Mouse (Mus musculus) G1E (cell line): ENCODE measurements around the gene Dab1. TPM values are rescaled to one million over a fixed set of nuclear protein-coding genes. Genes with fewer than 3 reads are reported as not detected.

Experiments
- ATAC-seq: 2 replicates; pipeline ENCODE4 v1.8.0; 2016; ENCODE audit warnings: mild to moderate bottlenecking; ENCODE audit not compliant: insufficient number of reproducible peaks, poor library complexity, low FRiP score, severe bottlenecking; ENCODE audit errors: extremely low read depth
- DNase-seq: peaks from one replicate; pipeline ENCODE4 v3.0.0; 2012; ENCODE audit warnings: low spot score
- H3K27me3 ChIP-seq: 2 replicates; pipeline ENCODE4 v1.6.1; 2012; ENCODE audit warnings: mild to moderate bottlenecking, low read length, inconsistent platforms; ENCODE audit not compliant: insufficient read depth
- H3K36me3 ChIP-seq: replicated peaks from 2 replicates; pipeline ENCODE3; 2012; ENCODE audit warnings: mild to moderate bottlenecking, inconsistent platforms
- H3K4me1 ChIP-seq: 2 replicates; pipeline ENCODE4 v1.6.1; 2012; ENCODE audit warnings: low read depth, low read length, inconsistent platforms, mixed read lengths; ENCODE audit not compliant: insufficient read depth
- H3K4me3 ChIP-seq: 2 replicates; pipeline ENCODE4 v1.5.1; 2012; ENCODE audit warnings: low read depth, mild to moderate bottlenecking, inconsistent platforms, low read length, moderate library complexity, mixed read lengths
- H3K9me3 ChIP-seq: replicated peaks from 2 replicates; pipeline ENCODE4 v1.6.1; 2012; ENCODE audit warnings: inconsistent platforms
- CTCF ChIP-seq: IDR thresholded peaks from 2 replicates; pipeline ENCODE4 v1.5.1; 2012; ENCODE audit warnings: low read depth, low read length, inconsistent platforms, mixed read lengths
- GATA1 ChIP-seq: IDR thresholded peaks from 2 replicates; pipeline ENCODE4 v1.6.1; 2012; ENCODE audit warnings: borderline replicate concordance, low read length, inconsistent platforms, mixed read lengths
- GATA2 ChIP-seq: IDR thresholded peaks from 2 replicates; pipeline ENCODE4 v1.6.1; 2012; ENCODE audit warnings: low read depth, low read length, inconsistent platforms, borderline replicate concordance
- POLR2AphosphoS5 ChIP-seq: IDR thresholded peaks from 2 replicates; pipeline ENCODE4 v1.6.1; 2012; ENCODE audit warnings: low read depth, low read length, inconsistent platforms; ENCODE audit not compliant: insufficient replicate concordance
- TAL1 ChIP-seq: conservative IDR thresholded peaks from 2 replicates; pipeline ENCODE4 v1.6.1; 2012; ENCODE audit warnings: low read depth, low read length, inconsistent platforms, mixed read lengths
- polyA plus RNA-seq: library from polyadenylated mRNA; stranded (reverse); fragments of >175 nt; gene quantifications from 2 replicates; pipeline ENCODE4 v1.2.3, GENCODE M21; 2012
- total RNA-seq, 2 experiments: library from RNA; stranded (forward) in 1 of 2; stranded (reverse) in 1 of 2; fragments of 200-1000 nt in 1 of 2; fragments of >200 nt in 1 of 2; fragmentation: Nextera tagmentation in 1 of 2; gene quantifications; 2 replicates each; pipeline ENCODE4 v1.2.3; 2014 to 2017

Dab1 gene
- total RNA-seq (2014; fragmentation: Nextera tagmentation) (not detected in 2 replicates), total RNA-seq (2017) (0.12 and 0.16 TPM in 2 replicates), polyA plus RNA-seq (not detected in 2 replicates)

DNA sequence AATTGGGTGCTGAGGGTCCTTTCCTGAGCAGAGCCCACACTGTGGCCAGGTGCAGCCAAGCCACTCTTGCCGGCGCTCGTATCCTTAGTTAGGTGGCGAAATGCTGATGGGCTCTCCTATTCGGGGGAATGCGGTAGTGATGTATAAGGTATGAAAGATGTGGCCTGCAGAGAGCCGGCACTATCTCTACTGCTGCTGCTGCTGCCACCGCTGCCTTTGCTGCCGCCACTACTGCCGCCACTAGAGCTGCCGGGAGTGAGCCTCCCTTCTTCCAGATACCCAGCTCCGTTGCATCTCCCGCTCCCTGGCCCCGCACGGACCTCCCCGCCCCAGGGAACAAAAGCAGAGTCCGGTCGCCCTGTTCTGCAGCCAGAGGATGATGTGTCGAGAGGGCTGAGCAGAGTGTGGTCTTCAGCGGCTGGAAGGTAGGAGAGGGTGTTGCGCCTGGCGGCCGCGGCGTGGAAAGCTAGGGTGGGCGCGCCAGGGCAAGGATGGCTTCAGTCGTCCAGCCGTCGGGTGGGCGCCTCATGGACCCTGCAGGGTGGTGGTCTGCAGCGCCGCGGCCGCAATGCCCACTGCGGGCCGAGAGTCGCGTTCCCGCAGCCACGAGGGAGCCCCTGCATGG lies at the start of gene Dab1:
Gene Dab1, plus strand, starts transcription at position 39 of the 625 bp plus-strand sequence.
- Histone ChIP-seq H3K9me3 (peaks cover 61% of the 10 kb centered on the region), H3K4me3 (no peak within 1 kb of the TSS; the same call in 1 of the 2 replicates), H3K27me3 (no peaks in the 10 kb centered on the region), H3K36me3 (no peaks in the 10 kb centered on the region), H3K4me1 (no peaks in the 10 kb centered on the region)
- ATAC-seq (no peak), DNase-seq (no peak)
- TF ChIP-seq GATA2: no peak
- TF ChIP-seq GATA1: no peak
- TF ChIP-seq CTCF: no peak
- TF ChIP-seq TAL1: no peak
- TF ChIP-seq POLR2AphosphoS5: no peak

DNA sequence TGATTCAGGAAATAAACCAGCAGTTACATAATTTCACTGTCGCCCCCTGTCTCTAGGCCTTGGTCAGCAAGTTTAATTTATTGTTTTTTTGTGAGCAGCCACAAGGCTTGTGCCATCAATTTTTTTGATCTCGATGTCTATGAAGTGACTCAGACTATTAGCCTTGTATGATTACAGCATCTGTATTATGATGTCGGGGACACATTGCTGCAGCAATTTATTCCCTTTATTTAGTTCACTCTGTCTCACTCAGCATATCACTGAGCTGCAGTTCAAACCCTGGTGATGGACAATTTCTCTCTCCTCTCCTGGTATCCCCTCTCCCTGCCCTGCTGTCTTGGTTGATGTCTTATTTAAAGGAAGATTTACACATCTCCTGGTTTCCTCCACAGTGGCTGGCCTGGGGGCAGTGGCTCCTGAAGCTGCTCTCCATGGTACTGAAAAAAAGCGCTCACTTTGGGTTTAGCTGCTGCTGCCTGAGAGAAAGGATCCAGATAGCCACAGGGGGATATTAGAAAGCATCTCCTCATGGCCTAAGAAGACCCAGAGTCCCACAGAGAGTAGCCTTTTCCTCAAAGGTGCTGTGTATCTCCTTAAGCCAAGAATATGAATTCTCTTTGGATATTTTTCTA lies 47.3 kb upstream of the Dab1 start:
- DNase-seq (no peak), ATAC-seq (no peak)
- no peak overlapping the region for H3K4me3 ChIP-seq
- no peak for TF ChIP-seq TAL1
- TF ChIP-seq CTCF: no peak
- TF ChIP-seq GATA1: no peak
- no peak for TF ChIP-seq GATA2
- no peak for TF ChIP-seq POLR2AphosphoS5
- H3K9me3 ChIP-seq: peaks cover 52% of the 10 kb centered on the region
- no peaks in the 10 kb centered on the region for H3K27me3 ChIP-seq
- no peaks in the 10 kb centered on the region for H3K4me1 ChIP-seq
- H3K36me3 ChIP-seq: no peaks in the 10 kb centered on the region

DNA sequence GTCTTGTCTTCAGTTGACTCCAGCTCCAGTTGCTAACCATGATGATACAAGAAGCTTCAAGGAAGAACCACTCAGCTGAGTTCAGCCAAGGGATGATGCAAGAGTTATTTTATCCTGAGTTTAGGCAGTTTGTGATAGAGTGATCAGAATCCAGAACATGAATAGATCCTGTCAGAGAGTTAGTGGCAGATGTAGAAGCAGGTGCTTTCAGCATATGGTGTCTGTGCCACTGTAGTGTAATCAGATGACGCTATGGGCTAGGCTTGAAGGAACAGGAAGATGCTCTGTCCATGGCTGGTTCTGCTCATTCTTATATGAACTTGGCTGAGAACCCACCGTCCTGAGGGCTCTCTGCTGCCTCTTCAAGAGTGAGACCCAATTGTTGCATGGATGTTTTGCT lies 43.6 kb upstream of the Dab1 start:
- ATAC-seq (no peak), DNase-seq (no peak)
- TF ChIP-seq CTCF (no peak), GATA1 (no peak), TAL1 (no peak), POLR2AphosphoS5 (no peak), GATA2 (no peak)
- Histone ChIP-seq H3K36me3 (no peaks in the 10 kb centered on the region), H3K4me3 (no peak overlapping the region), H3K4me1 (no peaks in the 10 kb centered on the region), H3K27me3 (no peaks in the 10 kb centered on the region), H3K9me3 (peaks cover 57% of the 10 kb centered on the region)

DNA sequence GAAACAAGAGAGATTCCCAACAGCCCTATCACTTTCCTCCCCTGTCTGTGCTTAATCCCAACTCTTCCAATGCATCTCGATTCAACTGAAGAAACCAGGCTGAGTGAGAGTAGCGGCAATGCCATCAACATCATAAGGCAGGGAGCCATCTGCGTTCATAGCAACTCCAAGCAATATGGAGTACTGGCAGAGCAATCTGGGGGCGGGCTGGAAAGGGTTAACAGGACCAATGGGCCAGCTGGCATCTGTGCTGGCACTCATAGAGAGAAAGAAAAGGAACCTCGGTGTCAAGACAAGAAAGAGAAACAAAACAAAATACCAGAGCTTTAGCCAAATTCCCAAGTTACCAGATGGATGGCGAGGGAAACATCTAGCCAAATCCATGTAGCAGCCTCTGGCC lies 42.9 kb upstream of the Dab1 start:
- ATAC-seq (no peak), DNase-seq (no peak)
- Histone ChIP-seq H3K36me3 (no peaks in the 10 kb centered on the region), H3K9me3 (peaks cover 59% of the 10 kb centered on the region), H3K4me3 (no peak overlapping the region), H3K4me1 (no peaks in the 10 kb centered on the region), H3K27me3 (no peaks in the 10 kb centered on the region)
- TF ChIP-seq POLR2AphosphoS5 (no peak), GATA1 (no peak), TAL1 (no peak), CTCF (no peak), GATA2 (no peak)

DNA sequence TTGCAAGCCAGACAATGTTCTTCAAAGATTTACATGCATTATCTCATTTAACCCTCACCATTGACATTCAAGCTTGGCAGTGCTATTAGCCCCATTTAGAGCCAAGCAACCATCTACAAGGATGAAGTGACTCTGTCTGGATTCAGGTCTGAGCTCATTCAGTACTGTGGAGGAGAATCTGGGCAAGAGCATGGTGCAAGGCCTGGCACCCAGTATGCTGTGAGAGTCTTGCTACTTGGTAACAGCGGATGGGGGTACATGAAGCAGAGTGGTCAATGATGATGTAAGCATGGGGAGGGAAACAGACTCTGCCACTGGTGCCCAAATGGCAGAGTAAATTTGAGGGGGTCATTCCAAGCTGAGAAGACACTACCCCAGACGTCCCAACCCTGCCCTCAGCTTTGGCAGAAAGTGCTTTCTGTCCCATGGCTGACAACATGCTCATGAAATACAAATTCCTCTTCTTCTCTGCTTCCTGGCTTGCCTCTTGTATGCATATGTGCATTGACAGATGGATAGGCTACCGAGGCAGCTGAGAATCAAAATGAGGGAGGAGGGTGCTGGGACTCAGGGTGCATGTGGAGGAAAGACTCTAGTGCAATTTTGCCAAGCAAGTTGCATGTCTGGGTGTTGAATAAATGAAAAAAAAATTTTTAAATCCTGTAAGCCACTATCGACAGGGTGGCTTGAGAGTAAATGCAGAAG lies 41.9 kb upstream of the Dab1 start:
- DNase-seq (no peak), ATAC-seq (no peak)
- H3K36me3 ChIP-seq: no peaks in the 10 kb centered on the region
- no peak for TF ChIP-seq TAL1
- TF ChIP-seq CTCF: no peak
- no peak for TF ChIP-seq GATA2
- TF ChIP-seq GATA1: no peak
- TF ChIP-seq POLR2AphosphoS5: no peak
- no peak overlapping the region for H3K4me3 ChIP-seq
- H3K27me3 ChIP-seq: no peaks in the 10 kb centered on the region
- no peaks in the 10 kb centered on the region for H3K4me1 ChIP-seq
- peaks cover 58% of the 10 kb centered on the region for H3K9me3 ChIP-seq

DNA sequence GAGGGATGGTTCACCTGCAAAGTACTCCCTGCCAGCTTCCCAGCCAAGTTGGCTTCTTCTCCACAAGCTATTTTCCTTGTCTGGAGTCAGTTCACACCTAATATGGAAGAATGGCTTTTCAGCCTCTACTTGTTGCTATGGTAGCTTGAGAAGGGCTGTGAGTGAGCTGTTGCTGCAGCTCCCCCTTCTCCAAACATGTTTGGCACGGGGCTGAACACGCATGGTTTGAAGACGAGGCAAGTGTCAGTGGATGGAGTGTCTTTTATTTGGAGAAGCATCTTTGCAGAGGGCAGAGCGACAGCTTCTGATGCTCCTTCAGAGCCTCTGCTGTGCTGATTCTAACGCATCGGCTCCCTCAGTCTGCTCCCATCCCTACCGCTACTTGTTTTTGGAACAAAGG lies 41.3 kb upstream of the Dab1 start:
- Histone ChIP-seq H3K9me3 (peaks cover 55% of the 10 kb centered on the region), H3K27me3 (no peaks in the 10 kb centered on the region), H3K4me1 (no peaks in the 10 kb centered on the region), H3K4me3 (no peak overlapping the region), H3K36me3 (no peaks in the 10 kb centered on the region)
- ATAC-seq (no peak), DNase-seq (no peak)
- no peak for TF ChIP-seq CTCF
- no peak for TF ChIP-seq TAL1
- TF ChIP-seq POLR2AphosphoS5: no peak
- TF ChIP-seq GATA1: no peak
- no peak for TF ChIP-seq GATA2
